Mouse (Mus musculus) adrenal gland (tissue): ENCODE results near the gene Lcn10.
"Not testable (repeated sequence)": the region's sequence is repeated elsewhere in the genome, so short reads cannot be mapped to it uniquely, and the experiment has no call there.

Experiments used
- intact Hi-C: fragments of 180-260 bp; cut with DNase I; formaldehyde crosslinking; loops from one replicate; pipeline ENCODE4 v1.15.1; 2025
- long read RNA-seq, 2 experiments: library from polyadenylated mRNA; unstranded; transcript quantifications; one replicate each; pipeline ENCODE4 v2.0.0; 2020; ENCODE audit warnings: borderline replicate concordance in 1 of 2; ENCODE audit not compliant: insufficient replicate concordance in 1 of 2

The Lcn10 gene
- long read RNA-seq, experiment 1: 0 reads
- long read RNA-seq, experiment 2: 0 reads

GRCm38 (mm10) chr2:25682426-25682825 is at the start of gene Lcn10:
TSS of gene Lcn10 (plus strand) at chr2:25682726.
- intact Hi-C loops: no loop called here

- intact Hi-C loops: no loop called here
These were observed 48.9 kb upstream of the Lcn10 start for GRCm38 (mm10) chr2:25633616-25634015.

GRCm38 (mm10) chr2:25634046-25634445 is 48.5 kb upstream of the Lcn10 start:
- intact Hi-C loops: no loop called here

GRCm38 (mm10) chr2:25639890-25640289 is 42.6 kb upstream of the Lcn10 start:
- intact Hi-C loops: no loop called here

GRCm38 (mm10) chr2:25652902-25653301 is 29.6 kb upstream of the Lcn10 start, which contains the start of gene Lcn8:
TSS of gene Lcn8 (plus strand) at chr2:25653120.
- intact Hi-C loops: no loop called here

GRCm38 (mm10) chr2:25654502-25654901 is 28.0 kb upstream of the Lcn10 start:
- intact Hi-C loops: no loop called here

- intact Hi-C loops: no loop called here
These were observed 25.8 kb upstream of the Lcn10 start for GRCm38 (mm10) chr2:25656691-25657090.

GRCm38 (mm10) chr2:25657246-25657645 is 25.3 kb upstream of the Lcn10 start:
- intact Hi-C loops: no loop called here

- intact Hi-C loops: no loop called here
These were observed 24.9 kb upstream of the Lcn10 start, which contains the start of gene Lcn5 for GRCm38 (mm10) chr2:25657652-25658051. TSS of gene Lcn5 (plus strand) at chr2:25657952.

GRCm38 (mm10) chr2:25660279-25660678 is 22.2 kb upstream of the Lcn10 start:
- intact Hi-C loops: no loop called here

GRCm38 (mm10) chr2:25661245-25661970 is 21.1 kb upstream of the Lcn10 start:
- intact Hi-C loops: no loop called here

- intact Hi-C loops: no loop called here
These were observed 19.0 kb upstream of the Lcn10 start for GRCm38 (mm10) chr2:25663511-25663910.

- intact Hi-C loops: no loop called here
These were observed 18.4 kb upstream of the Lcn10 start for GRCm38 (mm10) chr2:25664125-25664524.

GRCm38 (mm10) chr2:25666516-25666915 is 16.0 kb upstream of the Lcn10 start:
- intact Hi-C loops: no loop called here

GRCm38 (mm10) chr2:25676486-25676885 is 6.0 kb upstream of the Lcn10 start, which contains the start of gene Lcn6:
TSS of gene Lcn6 (plus strand) at chr2:25676786.
- intact Hi-C loops: no loop called here

- intact Hi-C loops: no loop called here
These were observed 3.0 kb upstream of the Lcn10 start for GRCm38 (mm10) chr2:25679559-25679958.

- intact Hi-C loops: no loop called here
These were observed 4.4 kb downstream of the Lcn10 start for GRCm38 (mm10) chr2:25686941-25687340.

GRCm38 (mm10) chr2:25694605-25695004 is 12.1 kb downstream of the Lcn10 start:
- intact Hi-C loops: no loop called here

- intact Hi-C loops: no loop called here
These were observed 14.4 kb downstream of the Lcn10 start for GRCm38 (mm10) chr2:25696951-25697350.

GRCm38 (mm10) chr2:25698696-25699095 is 16.2 kb downstream of the Lcn10 start:
- intact Hi-C loops: no loop called here

- intact Hi-C loops: not testable (repeated sequence)
These were observed 17.2 kb downstream of the Lcn10 start, which contains the start of gene Obp2a for GRCm38 (mm10) chr2:25699743-25700142. TSS of gene Obp2a (plus strand) at chr2:25700043.

- intact Hi-C loops: no loop called here
These were observed 18.5 kb downstream of the Lcn10 start for GRCm38 (mm10) chr2:25701001-25701400.

GRCm38 (mm10) chr2:25703706-25704105 is 21.2 kb downstream of the Lcn10 start:
- intact Hi-C loops: no loop called here
